Mouse (Mus musculus) ovary, adult 18-20 months (tissue): ENCODE measurements at regions not wholly inside any gene's neighbourhood (a gene's known extent, or its start where the extent isn't known, plus 50 kb on each side); places are given as distances from the start of the nearest gene placed in this dataset.
"Not testable (repeated sequence)": the region's sequence is repeated elsewhere in the genome, so short reads cannot be mapped to it uniquely, and the experiment has no call there.

Source experiments
- DNase-seq: peaks from one replicate; pipeline ENCODE4 v3.0.0; 2022; ENCODE audit warnings: low spot score, mixed read lengths

DNA sequence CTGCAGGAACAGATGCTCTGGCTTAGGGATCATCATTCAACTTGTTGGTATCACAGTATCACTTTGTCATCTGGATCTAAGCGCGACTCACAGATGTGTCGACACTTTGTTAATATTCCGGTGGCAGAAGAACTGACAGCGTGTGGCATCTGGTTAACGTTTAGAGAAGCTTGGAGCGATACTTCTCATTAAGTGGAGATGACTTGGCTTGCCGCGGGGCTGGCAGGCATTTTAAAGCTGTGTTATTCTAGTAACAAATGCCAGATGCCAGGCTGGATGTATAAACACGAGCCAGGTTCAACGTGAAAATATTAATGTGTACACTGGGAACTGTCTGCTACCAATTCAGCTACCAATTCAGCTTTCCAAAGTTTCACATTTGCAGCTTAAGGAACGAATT lies 430.3 kb upstream of the Dab2 start:
- DNase-seq: no peak

DNA sequence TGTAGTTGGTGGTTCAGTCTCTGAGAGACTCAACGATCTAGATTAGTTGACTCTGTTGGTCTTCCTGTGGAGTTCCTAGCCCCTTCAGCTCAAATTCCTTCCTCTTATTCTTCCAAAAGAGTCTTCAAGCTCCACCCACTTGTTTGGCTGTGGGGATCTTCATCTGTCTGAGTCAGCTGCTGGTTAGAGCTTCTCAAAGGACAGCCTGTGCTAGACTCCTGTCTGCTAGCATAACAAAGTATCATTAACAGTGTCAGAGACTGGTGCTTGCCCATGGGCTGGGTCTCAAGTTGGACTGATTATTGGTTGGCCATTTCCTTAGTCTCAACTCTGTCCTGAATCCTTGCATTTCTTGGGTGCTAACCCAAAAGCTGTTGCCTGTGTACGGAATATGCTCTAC lies 429.7 kb upstream of the Dab2 start:
- no peak for DNase-seq

DNA sequence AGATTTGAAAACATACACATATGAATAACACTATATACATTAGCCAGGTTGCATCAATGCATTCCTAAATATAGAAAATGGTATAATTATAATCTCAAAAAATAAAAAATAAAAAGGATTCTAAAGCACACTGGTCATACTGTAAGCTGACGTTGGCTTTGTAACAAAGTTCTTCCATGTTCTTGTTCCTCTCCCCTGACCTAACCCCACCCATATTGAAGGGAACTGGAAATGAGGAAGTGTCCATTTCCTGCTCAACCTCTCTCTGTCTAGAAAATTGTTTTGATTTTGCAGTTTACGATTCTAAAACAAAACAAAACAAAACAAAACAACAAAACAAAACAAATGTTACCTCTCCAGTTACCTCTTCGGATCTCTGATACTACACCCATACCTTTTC lies 427.5 kb upstream of the Dab2 start:
- DNase-seq: no peak

DNA sequence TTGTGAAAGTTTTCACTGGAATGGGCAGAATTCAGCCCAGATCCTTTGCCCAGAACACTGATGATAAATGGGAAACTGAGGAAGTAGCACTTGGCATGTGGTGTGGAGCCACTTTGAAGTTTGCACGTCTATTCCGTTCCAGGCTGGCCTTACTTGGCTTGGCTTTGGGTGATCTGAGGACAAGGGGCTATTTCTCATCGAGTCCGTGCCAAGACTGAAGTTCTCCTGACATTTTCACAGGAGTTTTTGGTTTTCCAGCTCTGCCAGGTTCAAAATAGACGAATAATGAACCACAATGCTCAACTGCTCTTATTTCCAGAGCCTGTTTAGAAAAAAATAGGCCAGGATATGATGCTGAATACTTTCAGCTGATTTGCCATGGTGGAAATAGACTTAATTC lies 421.8 kb upstream of the Dab2 start:
- DNase-seq: no peak

DNA sequence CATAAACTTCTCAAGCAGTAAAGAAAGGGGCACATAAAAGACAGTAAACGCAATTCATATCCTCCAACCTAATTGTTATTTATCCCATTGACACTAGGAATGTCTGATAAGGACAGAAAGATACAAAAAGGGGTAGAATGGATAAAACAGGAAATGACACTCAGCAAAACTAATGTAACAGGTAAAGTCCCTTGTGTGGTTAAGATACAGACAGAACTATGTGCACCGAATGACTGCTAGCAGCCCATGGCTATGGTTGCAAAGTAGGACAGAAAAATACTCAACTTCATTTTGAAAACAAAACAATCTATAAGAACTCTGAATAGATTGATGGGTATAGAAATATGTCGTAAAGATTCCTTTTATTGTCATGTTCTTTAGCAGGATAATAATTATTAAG lies 408.4 kb upstream of the Dab2 start:
- DNase-seq: no peak

DNA sequence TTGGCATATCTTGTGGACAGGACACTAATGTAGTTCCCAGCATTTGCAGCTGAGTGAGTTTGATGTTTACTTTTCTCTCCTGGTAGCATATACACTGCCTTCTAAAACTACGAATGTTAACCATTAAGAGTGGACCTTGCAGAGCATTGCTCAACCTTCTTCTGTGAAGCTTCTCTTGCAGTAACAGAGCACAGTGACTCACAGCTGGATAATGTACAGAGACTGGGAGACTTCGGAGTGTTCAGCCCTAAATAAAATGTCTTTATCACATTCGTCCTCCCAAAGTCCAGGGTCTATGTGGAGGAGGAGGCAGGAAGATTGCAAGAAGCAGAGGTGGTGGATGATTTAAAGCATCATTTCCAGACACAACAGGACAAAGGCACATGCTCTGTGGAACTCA lies 407.6 kb upstream of the Dab2 start:
- DNase-seq: no peak

DNA sequence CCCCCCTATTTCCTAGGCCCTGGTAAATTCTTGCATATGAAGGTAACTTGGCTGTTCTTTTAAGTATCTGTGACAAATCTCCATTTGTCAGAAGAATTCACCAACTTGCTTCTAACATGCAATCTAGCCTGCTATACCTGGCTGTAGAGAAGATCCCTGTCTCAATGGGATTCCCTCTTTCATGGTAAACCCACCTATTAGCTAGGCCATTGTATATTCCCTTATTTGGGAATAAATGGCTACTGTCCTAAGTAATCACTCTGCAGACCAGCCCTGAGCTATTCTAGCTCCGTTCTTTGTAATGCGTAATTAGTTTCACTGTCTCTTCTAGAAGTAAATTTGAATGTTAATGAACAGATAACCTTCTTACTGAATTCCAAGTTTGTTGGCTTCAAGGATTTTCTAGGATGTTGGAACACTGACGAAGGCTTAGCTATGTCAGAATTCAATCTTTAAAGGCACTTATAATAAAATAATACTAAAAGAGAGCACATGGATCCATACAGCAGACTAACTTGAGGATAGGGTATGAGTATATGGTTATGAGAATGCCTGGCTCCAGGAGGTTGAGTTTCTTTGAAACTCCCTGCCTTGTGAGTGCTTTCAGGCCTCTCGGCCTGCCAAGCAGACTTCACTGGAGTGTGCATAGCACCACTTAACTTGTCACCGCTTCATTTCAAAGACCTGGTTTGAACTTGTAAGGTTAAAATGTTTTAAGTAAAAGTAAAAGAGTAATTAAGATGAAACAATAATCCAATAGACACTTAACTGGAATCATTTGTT lies 403.7 kb upstream of the Dab2 start:
- DNase-seq: not testable (repeated sequence)

DNA sequence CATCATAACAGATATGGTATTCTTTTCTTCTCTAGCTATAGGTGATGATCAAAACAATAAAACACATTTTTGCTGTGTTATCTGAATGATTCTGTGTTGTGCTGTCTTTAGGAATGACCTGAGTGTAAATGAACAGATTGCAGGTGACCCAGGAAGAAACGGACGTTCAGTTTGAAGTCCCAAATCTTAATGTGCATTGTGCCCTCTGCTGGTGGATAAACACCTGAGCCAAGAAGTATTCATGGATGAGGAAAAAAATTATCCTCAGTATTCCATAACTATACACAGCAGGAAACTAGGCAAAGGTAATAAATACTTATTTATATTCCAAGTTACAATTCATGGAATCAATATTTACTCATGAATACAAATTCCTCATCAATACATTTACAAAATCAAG lies 384.3 kb upstream of the Dab2 start:
- no peak for DNase-seq

DNA sequence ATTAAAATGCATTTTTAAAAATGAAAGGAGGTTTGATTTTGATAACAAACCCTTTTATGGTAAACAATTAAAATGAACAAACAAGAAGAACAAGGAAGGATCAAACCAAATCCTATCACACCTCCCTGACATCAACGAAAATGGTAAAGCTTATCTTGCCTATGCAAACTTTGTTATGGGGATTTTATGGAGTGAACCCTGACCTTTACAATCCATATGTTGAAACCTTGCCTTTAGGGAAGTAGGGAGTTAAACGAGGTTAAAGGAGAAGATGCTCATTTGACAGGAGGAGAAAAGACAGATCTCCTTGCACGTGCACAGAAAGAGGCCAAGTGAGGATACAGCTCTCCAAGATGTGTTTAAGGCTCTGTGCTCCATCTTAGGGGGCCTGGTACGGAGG lies 379.5 kb upstream of the Dab2 start:
- DNase-seq: no peak

DNA sequence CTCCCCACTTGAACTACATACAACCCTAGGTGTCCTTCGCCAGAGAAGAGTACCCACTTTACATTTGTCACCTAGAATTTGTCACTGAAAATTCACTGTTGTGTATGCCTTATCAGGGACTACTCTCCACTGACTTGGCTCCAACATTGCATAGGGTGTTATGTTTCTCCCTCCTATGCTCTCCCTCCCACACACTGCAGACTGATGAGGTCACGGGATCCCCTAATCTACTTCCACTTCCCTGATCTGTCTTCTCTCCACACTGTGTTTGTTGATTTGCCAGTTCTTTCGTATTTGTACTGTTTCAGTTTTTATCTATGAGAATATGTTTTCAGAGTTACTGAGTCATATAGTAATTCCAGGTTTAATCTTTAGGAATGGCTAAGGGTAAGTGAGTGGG lies 371.8 kb upstream of the Dab2 start:
- DNase-seq: no peak

DNA sequence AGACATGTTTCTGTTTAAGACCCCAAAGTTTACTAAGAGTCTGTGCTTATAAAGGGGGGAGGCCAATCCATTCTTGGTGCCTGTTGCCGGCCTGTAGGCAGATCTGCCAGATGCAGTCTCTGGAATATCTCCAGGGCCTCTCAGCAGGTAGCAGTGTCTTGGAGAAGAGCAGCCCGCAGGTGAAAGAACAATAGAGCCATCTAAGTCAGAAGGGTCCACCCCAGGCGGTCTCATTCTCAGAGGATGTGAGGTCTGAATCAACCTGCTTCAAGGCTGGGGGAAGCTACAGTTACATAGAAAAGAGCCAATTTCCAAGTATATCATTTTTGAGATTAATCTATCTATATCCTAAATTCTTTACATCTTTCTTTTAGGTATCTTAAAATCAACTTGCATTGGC lies 366.0 kb upstream of the Dab2 start:
- DNase-seq: no peak

DNA sequence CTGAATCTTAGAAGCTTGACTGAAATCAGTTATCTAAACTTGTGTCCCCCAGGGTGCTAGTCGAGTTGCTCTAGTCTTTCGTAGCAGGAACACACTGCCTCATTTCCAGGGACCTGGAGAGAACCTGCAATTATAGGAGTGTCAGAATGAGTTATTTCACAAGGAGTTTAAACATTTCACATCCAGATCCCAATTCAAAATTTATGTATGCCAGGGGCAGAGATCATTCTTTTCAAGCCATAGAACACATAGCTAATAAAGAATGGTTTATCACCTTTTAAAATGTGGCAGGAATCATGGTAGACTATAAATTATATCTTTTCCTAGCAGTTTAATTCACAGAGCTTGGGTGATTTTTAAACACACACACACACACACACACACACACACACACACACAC lies 358.6 kb upstream of the Dab2 start:
- no peak for DNase-seq

DNA sequence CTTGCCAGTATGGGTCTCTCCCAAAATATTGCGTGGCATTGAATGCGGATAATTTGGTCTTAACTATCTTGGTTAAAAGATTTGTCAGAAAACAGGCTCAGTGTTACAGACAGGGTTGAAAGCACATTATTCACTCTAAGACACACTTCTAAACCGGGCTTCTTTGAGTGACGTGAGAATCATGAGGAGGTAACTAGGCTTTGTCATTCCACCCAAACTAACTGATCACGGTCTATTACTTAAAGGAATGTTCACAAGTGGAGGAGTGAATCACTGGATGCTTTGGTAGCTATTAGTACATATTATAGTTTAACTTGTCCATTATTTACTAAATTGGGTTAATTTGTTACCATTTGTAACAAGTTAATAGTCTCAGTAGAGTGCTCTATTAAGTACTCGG lies 352.9 kb upstream of the Dab2 start:
- DNase-seq: no peak

DNA sequence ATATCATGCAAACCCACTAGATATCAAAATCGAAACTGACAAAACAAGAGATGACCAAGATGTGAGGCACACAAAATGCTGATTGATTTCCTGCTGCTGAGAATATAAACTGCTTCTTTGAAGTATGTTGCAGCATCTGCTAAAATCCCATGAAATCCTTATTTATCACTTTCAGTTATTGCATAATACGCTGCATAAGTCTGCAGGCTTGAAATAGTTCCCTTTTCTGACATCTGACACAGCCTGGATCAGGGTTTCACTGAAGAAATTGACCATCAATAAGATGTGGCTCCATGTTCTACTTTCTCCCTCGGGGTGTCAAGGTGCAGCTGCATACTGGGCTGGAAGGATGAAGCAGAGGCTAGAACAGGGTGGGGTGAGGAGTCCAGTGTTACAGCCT lies 348.7 kb upstream of the Dab2 start:
- no peak for DNase-seq

DNA sequence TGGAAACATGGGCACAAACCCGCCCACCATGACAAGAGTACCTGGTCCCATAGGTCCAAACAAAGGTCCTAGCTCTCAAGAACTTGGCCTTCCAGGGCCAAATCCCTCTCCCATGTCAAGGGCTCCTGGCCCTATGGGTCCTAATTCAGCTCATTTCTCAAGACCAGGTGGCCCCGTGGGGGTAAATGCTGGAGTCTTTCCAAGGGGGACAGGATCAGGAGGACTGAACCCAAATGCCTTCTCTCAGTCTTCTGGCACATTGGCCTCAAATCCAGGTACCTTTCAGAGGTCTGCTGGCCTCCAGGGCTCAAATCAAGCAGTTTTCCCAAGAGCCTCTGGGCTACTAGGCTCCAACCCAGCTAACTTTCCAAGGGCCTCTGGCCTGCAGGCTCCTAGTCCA lies 347.9 kb upstream of the Dab2 start:
- DNase-seq: not testable (repeated sequence)

DNA sequence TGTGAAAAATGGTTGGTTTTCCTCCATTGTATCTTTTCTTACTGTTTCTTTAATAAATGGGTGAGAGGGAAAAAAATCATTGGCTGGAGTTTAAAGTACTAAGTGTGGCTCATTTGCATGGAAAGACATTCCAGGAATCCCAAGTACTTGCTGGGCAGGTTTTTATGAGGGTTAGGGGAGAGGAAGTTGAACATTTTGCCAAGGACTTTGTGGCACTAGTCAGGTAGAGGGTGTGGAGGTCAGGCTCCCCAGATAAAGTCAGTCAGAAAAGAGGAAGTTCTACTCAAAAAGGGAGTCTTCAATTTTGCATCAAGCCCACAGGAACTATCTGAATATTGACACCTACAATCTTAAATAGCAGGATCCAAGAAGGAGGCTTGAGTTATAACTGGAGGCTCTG lies 346.5 kb upstream of the Dab2 start:
- DNase-seq: no peak

DNA sequence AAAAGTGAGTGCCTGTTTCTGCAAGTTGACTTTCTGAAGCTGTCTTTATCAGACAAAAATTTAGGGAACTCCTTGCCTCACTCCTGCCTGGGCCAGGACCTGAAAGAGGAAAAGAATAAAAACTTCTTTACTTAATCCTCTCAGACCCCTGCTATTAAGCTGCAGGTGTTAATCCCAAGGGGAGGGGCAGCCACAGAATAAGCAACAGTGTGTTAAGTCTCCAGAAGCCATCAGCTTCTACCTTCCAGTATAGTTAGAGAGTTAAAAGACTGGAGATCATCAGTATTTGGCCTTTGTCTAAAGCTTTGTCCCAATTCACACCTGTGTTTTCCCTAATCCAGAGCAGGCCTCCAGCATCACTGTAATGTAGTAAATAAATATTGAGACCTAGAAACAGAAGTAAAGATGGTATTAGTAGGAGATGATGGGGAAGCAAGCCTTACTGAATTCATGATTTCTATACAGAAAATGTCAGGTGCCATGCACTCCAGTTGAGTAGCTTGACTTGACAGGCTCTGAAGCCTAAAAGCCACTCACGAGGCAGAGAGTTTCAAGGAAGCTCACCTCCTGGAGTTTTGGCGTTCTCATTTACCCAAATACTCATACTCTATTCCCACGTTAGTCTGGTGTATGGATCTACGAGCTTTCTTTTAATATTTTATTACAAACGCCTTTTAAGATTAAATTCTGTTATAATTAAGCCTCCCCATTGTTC lies 308.1 kb upstream of the Dab2 start:
- no peak for DNase-seq

DNA sequence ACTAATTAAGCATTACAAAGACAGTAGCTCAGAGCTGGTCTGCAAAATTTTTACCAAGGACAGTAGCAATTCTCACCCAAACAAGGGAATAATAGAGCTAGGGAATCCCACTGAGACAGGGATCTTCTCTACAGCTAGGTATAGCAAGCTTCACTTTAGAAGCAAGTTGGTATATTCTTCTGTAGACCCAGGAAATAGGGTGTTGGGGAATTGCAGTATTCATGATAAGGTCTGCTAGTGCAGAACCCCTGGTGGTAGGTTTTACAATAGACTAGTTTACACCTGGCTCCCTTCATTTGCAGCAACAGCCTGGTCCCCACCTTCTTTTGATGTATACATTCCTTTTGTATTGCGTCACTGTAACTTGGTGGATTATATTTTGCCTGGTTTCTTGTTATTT lies 307.4 kb upstream of the Dab2 start:
- not testable (repeated sequence) for DNase-seq

DNA sequence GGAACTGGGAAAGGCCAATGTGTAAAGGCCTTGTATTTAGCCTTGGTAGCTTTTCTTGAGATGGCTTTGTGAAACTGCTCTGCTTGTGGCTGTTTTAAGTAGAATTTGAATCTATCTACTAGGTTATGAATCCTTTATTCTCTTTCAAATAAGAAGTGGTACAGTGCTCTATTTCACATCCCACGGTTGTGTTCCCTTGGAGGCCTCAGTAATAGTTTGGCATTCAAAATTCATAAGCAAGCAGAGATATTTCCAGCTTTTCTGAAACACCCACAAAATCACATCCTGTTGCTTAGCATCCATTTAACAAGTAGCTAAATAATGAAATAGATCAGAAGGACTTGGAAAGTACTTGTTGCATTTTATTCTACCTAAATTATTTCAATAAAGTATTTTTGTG lies 298.8 kb upstream of the Dab2 start:
- no peak for DNase-seq

DNA sequence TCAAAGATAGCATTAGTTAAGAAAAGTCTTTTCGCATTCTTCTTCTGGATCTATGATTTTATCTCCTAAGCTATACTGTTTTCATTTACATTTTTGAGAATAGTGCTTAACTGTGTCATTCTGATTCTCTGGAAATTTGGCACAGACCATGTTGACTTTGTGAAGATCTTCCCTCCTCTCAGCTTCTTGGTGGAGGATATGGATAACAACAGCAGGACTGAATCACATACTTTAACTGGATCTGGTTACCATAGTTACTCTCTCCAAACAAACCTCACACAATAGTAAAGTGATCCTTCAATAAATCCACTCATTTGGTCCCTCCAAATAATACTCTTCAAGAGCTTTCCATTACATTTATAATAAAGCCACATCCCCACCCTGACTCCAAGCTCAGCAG lies 298.2 kb upstream of the Dab2 start:
- no peak for DNase-seq

DNA sequence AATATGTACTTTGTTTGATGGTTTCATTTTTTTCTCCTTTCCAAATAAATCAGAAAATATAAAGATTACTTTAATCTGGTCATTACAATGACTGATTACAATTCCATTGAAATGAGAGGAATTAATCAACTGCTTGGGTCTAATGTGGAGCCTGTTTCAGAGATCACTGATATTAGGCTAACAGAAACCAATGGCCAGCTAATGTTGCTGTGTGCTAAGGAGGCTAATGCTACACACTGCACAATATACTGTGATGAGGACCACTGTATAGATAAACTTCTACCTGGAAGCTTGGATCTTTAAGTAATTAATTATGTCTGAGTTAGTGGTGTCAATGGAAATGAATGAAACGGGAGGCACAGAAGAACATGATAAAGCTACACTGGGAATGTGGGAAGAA lies 284.6 kb upstream of the Dab2 start:
- DNase-seq: no peak

DNA sequence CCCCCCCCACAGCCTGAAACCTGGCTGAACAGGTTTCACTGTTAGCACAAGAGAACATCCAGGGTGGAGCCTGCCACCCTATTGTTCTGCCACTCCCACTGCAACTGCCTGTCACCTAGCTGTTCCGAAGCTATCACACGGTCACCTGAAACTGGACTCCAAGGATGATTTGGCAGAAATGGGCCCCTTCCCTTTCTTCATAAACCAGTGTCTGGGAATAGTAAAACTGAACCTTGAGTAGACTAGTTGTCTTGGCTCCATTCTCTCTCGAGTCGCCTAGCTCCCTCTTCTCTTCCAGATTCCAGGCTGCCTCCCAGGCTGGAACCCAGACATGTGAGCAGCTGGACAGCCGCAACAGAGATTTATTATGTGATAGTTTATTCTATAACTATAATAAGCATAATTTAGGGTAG lies 282.9 kb upstream of the Dab2 start:
- DNase-seq: no peak

DNA sequence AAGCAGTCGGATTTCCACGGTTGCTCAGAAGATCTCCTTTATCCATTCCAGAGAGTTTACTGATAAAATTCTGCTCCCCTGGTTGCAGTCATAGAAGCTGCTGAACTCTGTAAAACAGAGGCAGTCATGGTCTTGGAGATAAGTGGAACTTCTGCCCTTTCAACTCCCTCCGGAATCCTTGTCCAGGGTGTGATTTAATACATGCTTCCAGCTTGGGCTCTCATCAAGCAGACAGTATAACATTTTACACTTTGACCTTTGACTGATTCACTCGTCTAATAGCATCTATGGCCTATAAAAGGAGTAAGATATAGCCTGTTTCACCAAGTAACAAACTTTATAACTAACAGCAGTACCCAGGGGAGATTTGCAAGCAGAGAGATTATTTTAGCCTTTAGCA lies 274.0 kb upstream of the Dab2 start:
- no peak for DNase-seq

DNA sequence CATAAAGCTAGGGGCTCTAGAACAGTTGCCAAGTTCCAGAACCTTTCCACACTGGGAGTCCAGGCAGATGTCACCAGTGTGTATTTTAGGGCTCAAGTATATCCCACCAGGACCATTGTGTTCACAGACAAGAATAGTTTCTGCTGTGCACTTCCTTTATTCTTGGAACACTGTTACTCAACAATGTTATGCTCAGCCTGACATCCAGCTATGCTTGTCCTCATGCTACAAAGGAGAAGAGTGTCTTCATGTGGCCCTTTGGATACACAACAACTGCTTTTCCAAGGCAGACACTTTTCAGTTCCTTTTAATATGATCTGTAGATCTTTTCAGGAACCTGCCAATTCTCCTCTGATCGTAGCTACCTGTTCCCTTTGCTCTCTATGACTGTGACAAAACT lies 270.4 kb upstream of the Dab2 start:
- no peak for DNase-seq
